Mouse (Mus musculus) heart, embryonic 11.5 days (tissue): ENCODE measurements around the gene Snx10. TPM values are rescaled to one million over a fixed set of nuclear protein-coding genes. Genes with fewer than 3 reads are reported as not detected.

Experiments
- ATAC-seq: fragments of 200-750 bp; cut with Nextera tagmentation; replicated peaks from 2 replicates; pipeline ENCODE4 v1.8.0; 2017; ENCODE audit warnings: moderate library complexity; ENCODE audit not compliant: insufficient number of reproducible peaks, low FRiP score, low TSS enrichment
- H3K27ac ChIP-seq: fragments of 300-500 bp; sonication (generic); 2 replicates; pipeline ENCODE4 v1.5.1; 2014; ENCODE audit warnings: mild to moderate bottlenecking, low read depth, low read length
- H3K27me3 ChIP-seq: fragments of 300-500 bp; sonication (generic); 2 replicates; pipeline ENCODE4 v1.6.1; 2014; ENCODE audit warnings: mild to moderate bottlenecking, low read length, mixed read lengths; ENCODE audit not compliant: control insufficient read depth, insufficient read depth
- H3K36me3 ChIP-seq: fragments of 300-500 bp; sonication (generic); 2 replicates; pipeline ENCODE4 v1.6.1; 2014; ENCODE audit warnings: mild to moderate bottlenecking, low read length, moderate library complexity, mixed read lengths; ENCODE audit not compliant: control insufficient read depth, insufficient read depth
- H3K4me1 ChIP-seq: fragments of 300-500 bp; sonication (generic); 2 replicates; pipeline ENCODE4 v1.6.1; 2014; ENCODE audit warnings: low read length; ENCODE audit not compliant: control insufficient read depth, insufficient read depth
- H3K4me2 ChIP-seq: fragments of 300-500 bp; sonication (generic); 2 replicates; pipeline ENCODE4 v1.6.1; 2014; ENCODE audit warnings: mild to moderate bottlenecking, moderate library complexity
- H3K4me3 ChIP-seq: fragments of 300-500 bp; sonication (generic); 2 replicates; pipeline ENCODE4 v1.5.1; 2014; ENCODE audit warnings: low read depth, low read length
- H3K9ac ChIP-seq: fragments of 300-500 bp; sonication (generic); 2 replicates; pipeline ENCODE4 v1.6.1; 2014; ENCODE audit warnings: mild to moderate bottlenecking, low read depth, low read length, moderate library complexity
- H3K9me3 ChIP-seq: fragments of 300-500 bp; sonication (generic); replicated peaks from 2 replicates; pipeline ENCODE4 v1.6.1; 2016; ENCODE audit warnings: low read length; ENCODE audit not compliant: control insufficient read depth
- WGBS: fragments of 180-500 bp; shearing (Covaris S2); extraction: QIAGEN DNeasy Blood & Tissue Kit; methylation state at CpG from one replicate; pipeline ENCODE4 v1.1.7; 2014; ENCODE audit not compliant: insufficient replicate concordance; 5-methylcytosine and 5-hydroxymethylcytosine counted together
- microRNA-seq: library from miRNA; unstranded; fragments of <30 nt; microRNA quantifications from one replicate; pipeline ENCODE4, GENCODE M21; 2016; ENCODE audit warnings: borderline number of aligned reads
- polyA plus RNA-seq: library from polyadenylated mRNA; unstranded; fragments of >200 nt; fragmentation: Nextera tagmentation; extraction: Ambion mirVana; gene quantifications from 2 replicates; pipeline ENCODE4 v1.2.1, GENCODE M21; 2014

Snx10 gene
- polyA plus RNA-seq, 1 experiment from 2014 or later, result 23.0 TPM

DNA sequence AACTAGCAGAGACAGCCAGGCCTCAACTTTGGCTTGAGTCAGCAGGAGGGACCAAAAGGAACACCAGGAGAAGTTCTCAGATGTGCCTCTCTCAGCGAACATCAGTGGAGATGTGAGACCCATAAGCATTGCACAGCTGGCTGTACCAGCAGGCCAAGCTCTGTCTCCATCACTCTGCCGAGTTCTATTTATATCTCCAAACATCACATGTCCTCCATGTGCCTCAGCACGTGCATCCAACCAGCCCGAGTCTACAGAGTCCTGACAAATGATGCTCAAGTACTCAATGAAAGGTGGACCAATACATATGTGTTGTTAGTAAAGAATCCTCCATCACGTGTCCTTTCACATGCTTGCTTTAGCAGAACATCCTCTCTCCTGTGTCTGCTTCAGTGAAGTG lies 103.1 kb downstream of the Snx10 start:
- 71% methylated on average over 5 of the region's 5 CpGs for WGBS
- no peak for ATAC-seq
- Histone ChIP-seq H3K4me3 (no peak overlapping the region), H3K36me3 (no peaks in the 10 kb centered on the region), H3K27ac (no peak overlapping the region), H3K4me2 (no peak overlapping the region), H3K9ac (no peak overlapping the region), H3K4me1 (0 out of 2 replicates have a peak, but pooled peaks cover 6% of the 10 kb centered on the region), H3K9me3 (no peaks in the 10 kb centered on the region), H3K27me3 (no peaks in the 10 kb centered on the region)

DNA sequence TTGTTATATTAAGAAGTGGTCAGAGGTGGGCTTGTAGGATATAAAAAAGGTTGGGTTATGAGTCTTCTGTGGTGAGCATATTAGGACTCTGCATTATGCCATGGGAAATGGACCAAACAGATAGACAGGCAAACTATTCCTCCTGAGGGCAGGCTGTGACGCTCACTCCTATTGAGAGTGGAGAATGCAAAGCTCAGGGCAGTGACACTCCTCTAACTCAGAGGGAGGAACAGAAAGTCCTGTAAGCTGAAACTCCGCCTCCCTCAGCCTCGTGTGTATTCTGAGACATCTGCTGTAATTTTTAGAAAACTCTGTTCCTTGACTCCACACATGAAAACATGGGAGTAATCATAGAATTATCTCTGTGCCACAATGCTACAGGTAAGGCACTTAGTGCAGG lies 106.0 kb downstream of the Snx10 start:
- Histone ChIP-seq H3K4me3 (no peak overlapping the region), H3K4me1 (peaks cover 19% of the 10 kb centered on the region), H3K4me2 (no peak overlapping the region), H3K27ac (no peak overlapping the region), H3K9ac (no peak overlapping the region), H3K27me3 (no peaks in the 10 kb centered on the region), H3K9me3 (no peaks in the 10 kb centered on the region), H3K36me3 (no peaks in the 10 kb centered on the region)
- no peak for ATAC-seq
- 41% methylated on average over 3 of the region's 3 CpGs for WGBS

DNA sequence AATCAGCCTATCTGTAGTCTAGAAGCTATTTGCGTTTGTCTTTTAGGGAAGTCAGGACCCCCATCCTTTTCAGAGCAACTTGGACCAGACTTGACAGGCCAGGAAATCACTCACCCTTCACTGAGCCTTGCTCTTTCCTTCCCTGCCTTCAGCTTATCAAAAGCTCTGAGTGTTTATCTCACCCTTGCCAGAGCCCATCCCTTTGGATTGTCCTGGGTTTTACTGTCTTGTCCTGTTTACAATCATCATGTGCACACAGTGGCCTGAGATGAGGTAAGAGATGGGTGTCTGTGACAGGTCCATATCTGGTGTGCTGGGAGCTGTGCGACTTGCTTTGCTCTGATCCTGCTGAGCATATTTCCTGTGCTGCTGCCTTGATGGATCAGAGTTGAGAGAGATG lies 106.5 kb downstream of the Snx10 start:
- Histone ChIP-seq H3K4me2 (no peak overlapping the region), H3K27me3 (no peaks in the 10 kb centered on the region), H3K4me1 (peaks cover 19% of the 10 kb centered on the region), H3K36me3 (no peaks in the 10 kb centered on the region), H3K9me3 (no peaks in the 10 kb centered on the region), H3K4me3 (no peak overlapping the region), H3K9ac (no peak overlapping the region), H3K27ac (no peak overlapping the region)
- ATAC-seq, result no peak
- WGBS, result 22% methylated on average over 2 of the region's 2 CpGs

DNA sequence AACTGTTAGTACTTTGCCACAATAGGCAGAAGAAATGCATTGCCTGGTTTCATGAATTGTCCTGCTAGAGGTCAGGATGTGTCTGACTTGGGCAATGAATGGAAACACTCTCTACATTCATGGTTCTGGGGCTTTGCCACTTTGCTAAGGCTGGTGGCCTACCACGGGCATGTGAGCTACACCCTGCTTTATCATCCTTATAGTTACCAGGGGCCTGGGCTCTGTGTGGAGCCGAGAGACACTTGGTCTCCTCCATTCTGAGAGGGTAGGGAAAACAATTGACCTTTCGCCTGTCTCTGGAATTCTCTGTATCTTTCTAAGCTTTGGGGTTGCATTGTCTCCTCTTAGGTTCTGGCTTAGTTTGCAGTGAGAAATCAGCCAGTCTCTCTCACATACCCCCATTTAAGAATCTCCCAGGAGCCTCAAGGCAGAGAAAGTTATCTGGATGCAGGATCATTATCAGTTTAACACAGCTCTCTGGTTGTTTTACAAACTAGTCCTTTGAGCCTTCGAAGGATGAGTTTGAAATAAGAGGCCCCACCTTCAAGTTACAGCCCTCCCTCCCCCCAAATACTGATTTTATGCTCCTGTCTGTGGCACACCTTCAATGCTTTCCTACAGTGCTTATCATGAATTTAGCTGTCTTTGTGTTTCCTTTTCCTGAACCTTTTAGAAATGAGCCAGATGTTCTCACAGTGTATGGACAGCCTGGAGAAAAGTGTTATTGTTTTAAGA lies 109.4 kb downstream of the Snx10 start:
- Histone ChIP-seq H3K9me3 (no peaks in the 10 kb centered on the region), H3K27ac (peak overlapping the region; percentile 76), H3K4me3 (no peak overlapping the region), H3K36me3 (no peaks in the 10 kb centered on the region), H3K4me1 (peaks cover 19% of the 10 kb centered on the region), H3K27me3 (no peaks in the 10 kb centered on the region), H3K9ac (peak overlapping the region; percentile 28; the same call in 1 of the 2 replicates), H3K4me2 (peak overlapping the region; percentile 44)
- ATAC-seq, result 0 out of 2 replicates have a peak, but pooled peaks have one; percentile 10
- WGBS, result 17% methylated on average over 4 of the region's 4 CpGs

GRCm38 (mm10) chr6:51633663-51634362 lies 110.1 kb downstream of the Snx10 start:
- peak; percentile 78 for ATAC-seq
- Histone ChIP-seq H3K4me1 (peaks cover 19% of the 10 kb centered on the region), H3K9me3 (no peaks in the 10 kb centered on the region), H3K9ac (peak overlapping the region; percentile 28), H3K4me2 (peak overlapping the region; percentile 44), H3K27ac (peak overlapping the region; percentile 76), H3K4me3 (no peak overlapping the region), H3K36me3 (no peaks in the 10 kb centered on the region), H3K27me3 (no peaks in the 10 kb centered on the region)
- WGBS, result 15% methylated on average over 8 of the region's 8 CpGs

DNA sequence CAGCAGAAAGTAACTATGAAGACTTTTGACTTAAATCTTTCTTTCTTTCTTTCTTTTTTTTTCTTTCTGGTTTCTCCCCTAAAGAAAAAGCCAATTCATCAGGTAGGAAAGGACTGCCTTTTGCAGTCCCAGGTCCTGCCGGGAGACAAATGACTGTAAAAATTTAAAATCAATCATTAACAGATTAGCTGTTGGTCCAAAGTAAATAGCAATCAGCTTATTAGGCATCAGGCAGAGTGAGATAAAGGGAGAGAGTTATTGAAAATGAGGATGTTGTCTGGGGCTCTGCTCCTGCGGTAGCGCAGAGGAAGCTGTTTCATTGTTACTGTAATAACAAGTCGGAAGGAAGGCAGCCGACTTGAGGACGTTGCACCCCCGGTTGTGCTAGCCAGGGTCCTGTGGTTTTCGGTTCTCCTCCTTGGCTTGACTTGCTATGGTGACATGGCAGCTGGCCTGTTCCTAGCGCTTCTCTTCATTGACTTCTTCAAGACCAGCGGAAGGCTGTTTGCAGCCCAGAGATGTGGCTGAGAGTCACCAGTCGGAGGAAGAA lies 112.4 kb downstream of the Snx10 start:
- ATAC-seq, result no peak
- no peak overlapping the region for H3K27ac ChIP-seq

More for the DNA sequence above, 112.4 kb downstream of the Snx10 start:
- H3K4me1 ChIP-seq, result peaks cover 13% of the 10 kb centered on the region
- no peak overlapping the region for H3K4me2 ChIP-seq
- H3K27me3 ChIP-seq, result no peaks in the 10 kb centered on the region
- WGBS, result 57% methylated on average over 11 of the region's 11 CpGs
- no peaks in the 10 kb centered on the region for H3K9me3 ChIP-seq
- H3K9ac ChIP-seq, result no peak overlapping the region
- no peak overlapping the region for H3K4me3 ChIP-seq
- H3K36me3 ChIP-seq, result no peaks in the 10 kb centered on the region

Small RNA genes lying within 50 kb of the gene (microRNA-seq; reads per million reads assigned to microRNA genes)
- gene Gm22914, result not detected

Other genes with a start within 250 kb of the Snx10 start
- gene Nfe2l3, start 91.2 kb upstream of the Snx10 start, polyA plus RNA-seq, result 3.4 and 4.7 TPM in 2 replicates
- 856 and 1,080 TPM in 2 replicates for gene Hnrnpa2b1, start 54.0 kb upstream of the Snx10 start, polyA plus RNA-seq
- 396 and 399 TPM in 2 replicates for gene Cbx3, start 53.5 kb upstream of the Snx10 start, polyA plus RNA-seq